Mouse (Mus musculus): ENCODE results near the gene Zfp511.

The Zfp511 gene

DNA sequence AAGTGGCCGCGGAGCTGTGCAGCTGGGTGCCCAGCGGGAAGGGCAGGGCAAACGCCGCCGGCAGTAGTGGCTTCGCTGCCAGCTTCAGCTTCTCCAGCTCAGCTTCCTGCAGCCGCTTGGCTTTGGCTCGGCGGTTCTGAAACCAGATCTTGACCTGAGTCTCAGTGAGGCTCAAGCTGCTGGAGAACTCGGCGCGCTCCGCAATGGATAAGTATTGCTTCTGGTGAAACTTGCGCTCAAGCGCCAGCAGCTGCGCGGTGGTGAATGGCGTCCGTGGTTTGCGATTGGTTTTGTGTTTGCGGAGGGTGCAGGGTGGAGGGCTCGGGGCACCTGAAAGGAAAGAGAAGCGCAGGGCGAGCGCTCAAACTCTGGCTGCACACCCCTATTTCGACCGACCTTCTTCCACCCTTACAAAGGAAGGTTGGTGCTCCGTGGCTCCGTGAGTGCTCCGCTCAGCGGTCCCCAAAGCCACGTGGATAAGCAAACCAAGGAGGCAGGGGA, 11.7 kb downstream of the Zfp511 start:
- in situ Hi-C loops (cut with MboI; ENCODE audit: unreplicated experiment in 2 of 2) = no loop called here

DNA sequence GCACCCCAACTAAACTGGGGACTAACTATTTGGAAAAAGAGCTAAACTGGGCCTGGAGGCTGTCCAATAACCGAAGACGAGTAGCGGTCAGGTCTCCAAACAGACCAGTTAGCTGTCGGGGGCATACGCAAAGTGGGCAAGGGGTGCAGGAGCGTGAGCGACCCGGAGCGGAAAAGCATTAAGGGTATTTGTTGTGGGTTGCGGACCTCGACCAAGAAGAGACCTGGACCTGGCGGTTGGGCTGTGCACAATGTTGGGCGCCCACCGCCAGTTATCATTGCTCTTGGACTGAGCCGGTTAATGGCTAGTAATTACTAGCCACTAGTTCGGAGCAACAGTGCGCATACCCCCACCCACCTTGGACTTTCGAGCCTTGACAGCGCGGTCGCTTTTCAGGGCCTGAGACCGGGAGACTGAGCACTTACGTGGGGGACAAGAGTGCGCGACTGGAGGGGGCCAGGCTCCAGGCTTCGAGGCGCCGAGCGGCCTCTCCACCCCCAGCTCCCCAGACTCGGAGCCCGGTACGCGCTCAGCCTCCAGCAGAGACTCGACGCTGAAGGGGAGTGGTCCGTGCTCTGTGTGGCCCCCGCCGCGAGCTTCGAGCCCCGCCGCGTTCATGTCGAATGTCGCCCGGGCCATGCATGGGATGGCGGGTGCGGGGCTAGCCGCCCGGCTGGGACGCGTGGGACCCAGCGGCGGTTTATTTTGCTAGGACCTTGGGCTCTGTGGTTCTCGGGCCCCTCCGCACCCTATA, 12.3 kb downstream of the Zfp511 start, which contains the start of gene Msx3:
Msx3 (minus strand) TSS at position 729 of the 754 bp plus-strand sequence.
- in situ Hi-C loops (cut with MboI; ENCODE audit: unreplicated experiment in 2 of 2) = no loop called here

- in situ Hi-C loops (cut with MboI; ENCODE audit: unreplicated experiment in 2 of 2) = no loop called here
Observed at GRCm38 (mm10) chr7:140049115-140049689, 13.0 kb downstream of the Zfp511 start.

DNA sequence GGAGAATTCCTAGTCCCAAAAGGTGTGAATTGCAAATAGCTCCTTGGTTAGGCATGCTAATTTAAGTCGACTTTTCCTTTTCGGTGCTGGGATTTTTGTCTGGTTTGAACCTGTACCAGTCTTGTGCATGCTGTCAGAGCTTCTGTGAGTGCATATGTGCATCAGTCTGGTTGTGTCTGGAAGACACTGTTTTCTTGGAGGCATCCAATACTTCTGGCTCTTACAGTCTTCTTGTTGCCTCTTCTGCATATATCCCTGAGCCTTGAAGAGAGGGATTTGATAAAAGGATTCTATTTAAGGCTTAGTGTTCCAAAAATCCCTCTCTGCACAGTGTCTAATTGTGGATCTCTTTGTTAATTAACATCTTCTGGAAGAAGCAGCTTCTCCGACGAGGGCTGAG, 17.9 kb downstream of the Zfp511 start:
- in situ Hi-C loops (cut with MboI; ENCODE audit: unreplicated experiment in 2 of 2) = no loop called here

- in situ Hi-C loops (cut with MboI; ENCODE audit: unreplicated experiment in 2 of 2) = loop anchor here in 1 of 2 experiments (5.0 kb wide), 1 partner anchor 85 kb away; no protein-coding TSS in a partner anchor
Observed at GRCm38 (mm10) chr7:140057413-140058407, 21.5 kb downstream of the Zfp511 start.

GRCm38 (mm10) chr7:140058528-140058927, 22.3 kb downstream of the Zfp511 start:
- in situ Hi-C loops (cut with MboI; ENCODE audit: unreplicated experiment in 2 of 2) = loop anchor here in 1 of 2 experiments (5.0 kb wide), 1 partner anchor 86 kb away; no protein-coding TSS in a partner anchor

DNA sequence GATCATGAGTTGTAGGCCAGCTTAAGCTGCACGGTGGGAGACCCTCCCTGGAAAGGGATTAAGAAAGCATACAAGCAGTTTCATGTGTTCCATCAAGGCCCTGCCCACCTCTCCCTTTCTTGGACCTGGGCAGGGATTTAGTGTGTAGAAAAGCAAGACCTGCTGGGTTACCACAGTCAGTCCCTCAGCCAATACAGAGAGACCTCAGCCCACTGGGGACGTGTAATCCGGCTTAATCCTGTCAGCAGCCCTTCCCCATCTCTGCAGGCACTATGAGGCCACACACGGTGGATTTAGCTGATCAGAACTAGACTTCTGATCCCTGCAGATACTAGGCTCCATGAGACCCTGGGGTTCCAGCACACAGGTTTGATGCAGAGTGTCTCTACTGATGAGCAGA, 23.4 kb downstream of the Zfp511 start:
- in situ Hi-C loops (cut with MboI; ENCODE audit: unreplicated experiment in 2 of 2) = loop anchor here in 1 of 2 experiments (5.0 kb wide), 1 partner anchor 87 kb away; no protein-coding TSS in a partner anchor

DNA sequence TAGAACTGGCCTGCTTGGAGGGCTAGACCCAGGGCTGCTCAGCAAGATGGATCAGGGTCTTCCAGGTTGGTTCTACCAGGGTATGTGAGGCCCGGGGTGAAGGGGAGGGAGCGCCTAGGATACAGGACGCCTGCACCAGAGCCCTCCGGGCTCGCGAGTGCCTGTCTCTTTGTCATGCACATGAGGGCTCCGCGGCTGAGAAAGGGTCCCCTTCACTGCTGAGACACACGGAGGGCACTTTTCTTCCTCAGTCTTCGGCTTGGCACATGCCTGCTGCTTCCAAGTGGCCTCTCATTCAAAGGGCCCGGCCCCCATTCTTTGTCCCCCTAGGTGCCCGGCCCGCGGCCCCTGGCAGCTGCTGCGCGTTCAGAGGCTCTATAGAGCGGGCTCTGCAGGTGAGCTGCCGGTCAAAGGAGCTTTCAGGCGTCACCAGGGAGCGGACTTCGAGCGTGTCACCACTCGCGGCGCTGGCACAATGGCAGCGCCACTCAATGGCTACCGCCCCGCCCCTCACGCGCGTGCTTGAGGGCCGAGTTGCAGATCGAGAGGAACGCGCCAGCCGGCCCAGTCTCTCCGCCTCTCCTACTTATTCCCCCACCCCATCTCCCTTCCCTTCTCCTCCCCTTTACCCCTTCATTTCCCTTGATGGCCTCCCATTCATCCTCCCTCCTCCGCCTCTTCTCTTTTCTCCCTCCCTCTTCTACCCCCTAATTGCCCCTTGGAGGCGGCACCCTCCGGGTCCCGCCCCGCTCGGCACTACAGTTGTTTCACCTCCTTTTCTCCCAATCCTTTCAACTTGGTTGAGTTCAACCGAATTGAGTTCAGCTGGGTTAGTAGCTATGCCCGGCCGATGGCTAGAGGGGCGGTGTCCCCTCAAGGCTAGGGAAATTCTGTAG, 25.0 kb downstream of the Zfp511 start:
- in situ Hi-C loops (cut with MboI; ENCODE audit: unreplicated experiment in 2 of 2) = no loop called here

GRCm38 (mm10) chr7:140061832-140062130, 25.6 kb downstream of the Zfp511 start:
- in situ Hi-C loops (cut with MboI; ENCODE audit: unreplicated experiment in 2 of 2) = no loop called here

- in situ Hi-C loops (cut with MboI; ENCODE audit: unreplicated experiment in 2 of 2) = no loop called here
Observed at GRCm38 (mm10) chr7:140062307-140062706, 26.1 kb downstream of the Zfp511 start.

GRCm38 (mm10) chr7:140063092-140063491, 26.9 kb downstream of the Zfp511 start:
- in situ Hi-C loops (cut with MboI; ENCODE audit: unreplicated experiment in 2 of 2) = no loop called here

DNA sequence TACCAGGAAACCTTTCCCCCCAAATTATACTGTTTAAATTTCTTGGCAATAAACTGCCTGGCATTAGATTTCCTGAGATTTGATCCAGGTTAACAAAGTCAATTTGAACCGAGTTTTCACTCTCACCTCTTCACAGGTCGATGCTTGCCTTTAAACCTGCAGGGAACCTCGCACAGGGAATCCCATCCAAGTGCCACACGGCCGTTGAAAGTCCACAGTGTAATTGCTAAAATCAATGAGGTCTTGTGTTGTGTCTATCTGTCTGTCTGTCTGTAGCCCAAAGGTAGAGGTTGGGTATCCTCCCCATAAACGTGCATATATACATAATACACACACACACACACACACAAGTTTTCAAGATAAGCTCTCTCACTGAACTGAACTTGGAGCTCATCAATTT, 31.2 kb downstream of the Zfp511 start:
- in situ Hi-C loops (cut with MboI; ENCODE audit: unreplicated experiment in 2 of 2) = loop anchor here in 1 of 2 experiments (5.0 kb wide), 1 partner anchor 90 kb away; the partner anchor contains the start of gene 6430531B16Rik

DNA sequence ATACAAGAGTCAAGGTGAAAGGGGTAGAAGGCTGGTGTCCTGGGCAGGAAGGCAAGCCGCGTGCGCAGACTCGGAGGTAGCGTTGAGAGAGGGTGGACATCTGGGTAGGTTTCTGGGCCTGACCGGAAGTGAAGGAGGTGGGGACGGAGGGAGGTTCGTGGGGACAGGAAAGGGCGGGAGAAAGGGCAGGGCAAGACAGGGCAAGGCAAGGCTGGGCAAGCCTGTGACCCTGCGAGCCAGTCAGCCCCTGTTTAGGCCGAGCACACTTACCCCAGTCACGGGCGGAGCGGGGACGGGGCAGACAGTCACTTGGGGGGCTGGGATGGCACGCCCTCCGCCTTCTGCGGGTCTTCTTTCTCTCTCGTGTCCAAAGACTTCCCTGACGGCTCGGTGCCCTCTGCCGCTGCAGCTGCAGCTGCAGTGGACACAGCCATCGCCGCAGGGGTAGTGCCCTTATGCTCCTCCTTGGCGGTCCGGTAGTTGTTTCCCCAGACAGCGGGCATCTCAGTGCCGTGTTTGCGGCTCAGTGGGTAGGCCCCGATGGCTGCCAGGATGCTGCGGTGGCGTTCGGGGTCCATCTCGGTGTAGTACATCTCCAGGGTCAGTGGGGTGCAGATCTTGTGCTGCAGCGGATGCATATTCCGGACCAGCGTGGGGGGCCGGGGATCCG, 34.0 kb downstream of the Zfp511 start:
- in situ Hi-C loops (cut with MboI; ENCODE audit: unreplicated experiment in 2 of 2) = loop anchor here in 1 of 2 experiments (10.0 kb wide), 1 partner anchor 835 kb away; the partner anchor contains the start of gene Cox8b

GRCm38 (mm10) chr7:140077698-140078097, 41.5 kb downstream of the Zfp511 start:
- in situ Hi-C loops (cut with MboI; ENCODE audit: unreplicated experiment in 2 of 2) = loop anchor here in 1 of 2 experiments (10.0 kb wide), 1 partner anchor 827 kb away; the partner anchor contains the start of gene Cox8b

DNA sequence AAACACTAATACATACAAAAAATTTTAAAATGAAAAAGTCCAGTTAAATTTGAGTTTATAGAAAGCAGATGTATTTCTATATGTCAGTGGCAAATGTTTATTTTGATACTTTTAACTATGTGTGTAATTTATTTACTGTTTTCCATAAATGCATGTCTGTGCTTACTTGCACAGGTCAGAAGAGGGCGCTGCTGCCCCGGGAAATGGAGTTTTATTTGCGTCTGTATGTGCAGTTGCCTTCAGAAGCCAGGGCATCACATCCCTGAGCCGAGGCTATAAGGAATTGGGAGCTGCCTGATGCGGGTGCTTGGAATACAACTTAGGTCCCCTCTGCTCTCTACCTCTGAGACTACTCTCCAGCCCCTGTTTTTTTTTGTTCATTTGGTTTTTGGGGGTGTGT, 42.5 kb downstream of the Zfp511 start:
- in situ Hi-C loops (cut with MboI; ENCODE audit: unreplicated experiment in 2 of 2) = loop anchor here in 1 of 2 experiments (10.0 kb wide), 1 partner anchor 826 kb away; the partner anchor contains the start of gene Cox8b

DNA sequence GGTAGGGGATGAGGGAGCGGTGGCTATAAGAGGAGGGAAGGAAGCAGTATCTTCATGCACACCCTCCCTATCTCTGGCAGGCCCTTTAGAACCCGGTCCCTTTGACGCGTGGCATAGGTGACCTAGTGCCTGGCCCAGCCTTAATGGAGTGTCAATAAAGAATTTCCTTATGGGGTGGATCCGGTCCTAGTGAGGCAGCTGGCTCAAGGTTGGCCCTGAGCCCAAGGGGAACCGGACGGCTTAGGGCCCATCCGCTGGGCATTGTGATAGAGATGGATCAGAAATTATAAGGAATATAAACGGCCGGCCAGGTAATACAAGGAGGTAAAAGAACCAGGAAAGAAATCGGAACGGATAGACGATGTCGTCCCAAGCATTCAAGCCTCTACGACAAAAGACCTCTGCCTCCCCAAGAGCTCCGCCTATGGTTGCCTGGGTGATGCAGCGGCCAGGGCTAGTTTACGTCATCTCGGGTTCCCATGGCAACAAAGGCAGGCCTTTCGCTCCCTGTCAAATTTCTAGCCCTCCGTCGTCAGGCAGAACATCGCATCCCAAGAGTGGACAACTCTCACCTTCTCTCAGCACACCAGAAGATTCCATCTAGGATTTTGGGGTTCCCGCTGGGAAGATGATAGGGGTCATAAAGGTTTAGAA, 44.4 kb downstream of the Zfp511 start:
- in situ Hi-C loops (cut with MboI; ENCODE audit: unreplicated experiment in 2 of 2) = loop anchor here (5.0 to 10.0 kb wide), 3 partner anchors 62 to 754 kb away; partner anchors contain the start of gene Urah (in 1 of the 2)

- in situ Hi-C loops (cut with MboI; ENCODE audit: unreplicated experiment in 2 of 2) = loop anchor here (5.0 to 10.0 kb wide), 3 partner anchors 61 to 753 kb away; partner anchors contain the start of gene Urah (in 1 of the 2)
Observed at GRCm38 (mm10) chr7:140081408-140082241, 45.4 kb downstream of the Zfp511 start.
